Mouse (Mus musculus) lung, adult 2 months (tissue): ENCODE data around the gene Gm28051.

Experiments
- CTCF ChIP-seq: fragments of 200-500 bp; IDR thresholded peaks from 2 replicates; pipeline ENCODE4 v1.5.1; 2011; ENCODE audit warnings: mild to moderate bottlenecking, low read length, control low read depth; ENCODE audit not compliant: insufficient read depth
- POLR2A ChIP-seq: fragments of 200-500 bp; IDR thresholded peaks from 2 replicates; pipeline ENCODE4 v1.6.1; 2011; ENCODE audit warnings: low read depth, mild to moderate bottlenecking, control low read depth, low read length, borderline replicate concordance; ENCODE audit errors: extremely low read depth

GRCm38 (mm10) chr12:102714654-102715395, 42.7 kb downstream of the Gm28051 start:
- TF ChIP-seq POLR2A (no peak), CTCF (no peak)
